Mouse (Mus musculus) hindbrain, embryonic 15.5 days (tissue): ENCODE measurements at regions not wholly inside any gene's neighbourhood (a gene's known extent, or its start where the extent isn't known, plus 50 kb on each side); places are given as distances from the start of the nearest gene placed in this dataset.
"Not testable (repeated sequence)": the region's sequence is repeated elsewhere in the genome, so short reads cannot be mapped to it uniquely, and the experiment has no call there.

Source experiments
- ATAC-seq: fragments of 200-750 bp; cut with Nextera tagmentation; 2 replicates; pipeline ENCODE4 v1.8.0; 2017; ENCODE audit warnings: low read depth, moderate number of reproducible peaks, moderate TSS enrichment; ENCODE audit not compliant: low FRiP score
- H3K27ac ChIP-seq: fragments of 300-500 bp; sonication (generic); replicated peaks from 2 replicates; pipeline ENCODE4 v1.5.1; 2015; ENCODE audit warnings: mild to moderate bottlenecking, inconsistent platforms
- H3K27me3 ChIP-seq: fragments of 300-500 bp; sonication (generic); 2 replicates; pipeline ENCODE4 v1.6.1; 2015; ENCODE audit warnings: control low read depth, inconsistent platforms
- H3K36me3 ChIP-seq: fragments of 300-500 bp; sonication (generic); 2 replicates; pipeline ENCODE4 v1.6.1; 2015; ENCODE audit warnings: control low read depth, inconsistent platforms
- H3K4me1 ChIP-seq: fragments of 300-500 bp; sonication (generic); replicated peaks from 2 replicates; pipeline ENCODE4 v1.6.1; 2015; ENCODE audit warnings: control low read depth, inconsistent platforms
- H3K4me2 ChIP-seq: fragments of 300-500 bp; sonication (generic); 2 replicates; pipeline ENCODE4 v1.6.1; 2015; ENCODE audit warnings: moderate library complexity, mild to moderate bottlenecking, inconsistent platforms
- H3K4me3 ChIP-seq: fragments of 300-500 bp; sonication (generic); 2 replicates; pipeline ENCODE4 v1.5.1; 2015; ENCODE audit warnings: mild to moderate bottlenecking, inconsistent platforms
- H3K9ac ChIP-seq: fragments of 300-500 bp; sonication (generic); 2 replicates; pipeline ENCODE4 v1.6.1; 2015; ENCODE audit warnings: inconsistent platforms
- H3K9me3 ChIP-seq: fragments of 300-500 bp; sonication (generic); 2 replicates; pipeline ENCODE4 v1.6.1; 2016; ENCODE audit warnings: control low read depth, inconsistent platforms
- WGBS: fragments of 180-500 bp; shearing (Covaris S2); methylation state at CpG from one replicate; pipeline ENCODE4 v1.1.7; 2015; 5-methylcytosine and 5-hydroxymethylcytosine counted together

DNA sequence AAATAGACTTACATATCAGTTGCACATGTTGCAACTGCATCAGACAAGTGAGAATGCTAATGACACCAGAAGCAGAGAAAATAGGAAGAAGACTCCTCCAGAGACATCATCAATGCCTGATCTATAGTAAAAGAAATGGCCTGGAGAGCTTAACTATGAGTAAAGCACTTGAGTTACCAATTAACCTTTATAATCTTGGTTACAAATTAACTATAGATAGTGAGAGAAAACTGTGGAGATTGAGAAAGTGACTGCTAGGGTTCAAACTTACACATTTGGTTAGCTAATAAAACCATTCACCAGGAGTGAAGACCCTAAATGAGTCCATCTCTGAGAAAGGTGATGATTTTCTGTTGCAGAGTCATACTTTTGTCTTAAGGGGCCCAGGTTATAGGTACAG, 307.4 kb downstream of the Phex start:
- no peaks in the 10 kb centered on the region for H3K4me1 ChIP-seq
- no peak overlapping the region for H3K9ac ChIP-seq
- H3K27ac ChIP-seq = no peak overlapping the region
- H3K36me3 ChIP-seq = no peaks in the 10 kb centered on the region
- H3K27me3 ChIP-seq = no peaks in the 10 kb centered on the region
- H3K4me2 ChIP-seq = no peak overlapping the region
- H3K4me3 ChIP-seq = no peak overlapping the region
- no peaks in the 10 kb centered on the region for H3K9me3 ChIP-seq
- ATAC-seq = no peak

GRCm38 (mm10) chrX:157080025-157080424, 335.1 kb downstream of the Phex start:
- Histone ChIP-seq H3K27me3 (no peaks in the 10 kb centered on the region), H3K4me2 (no peak overlapping the region), H3K27ac (no peak overlapping the region), H3K9me3 (no peaks in the 10 kb centered on the region), H3K36me3 (no peaks in the 10 kb centered on the region), H3K4me3 (no peak overlapping the region), H3K4me1 (no peaks in the 10 kb centered on the region), H3K9ac (no peak overlapping the region)
- no peak for ATAC-seq

GRCm38 (mm10) chrX:157079606-157080005, 335.5 kb downstream of the Phex start:
- H3K4me1 ChIP-seq = no peaks in the 10 kb centered on the region
- H3K9me3 ChIP-seq = no peaks in the 10 kb centered on the region
- 46% methylated on average over 2 of the region's 2 CpGs for WGBS
- H3K36me3 ChIP-seq = no peaks in the 10 kb centered on the region
- H3K27me3 ChIP-seq = no peaks in the 10 kb centered on the region
- H3K4me3 ChIP-seq = no peak overlapping the region
- no peak for ATAC-seq
- H3K9ac ChIP-seq = no peak overlapping the region
- H3K4me2 ChIP-seq = no peak overlapping the region
- no peak overlapping the region for H3K27ac ChIP-seq

- 80% methylated on average over 5 of the region's 5 CpGs for WGBS
- H3K4me3 ChIP-seq, ATAC-seq: not testable (repeated sequence)
Measured at GRCm38 (mm10) chrX:157078061-157078460, 337.1 kb downstream of the Phex start.

DNA sequence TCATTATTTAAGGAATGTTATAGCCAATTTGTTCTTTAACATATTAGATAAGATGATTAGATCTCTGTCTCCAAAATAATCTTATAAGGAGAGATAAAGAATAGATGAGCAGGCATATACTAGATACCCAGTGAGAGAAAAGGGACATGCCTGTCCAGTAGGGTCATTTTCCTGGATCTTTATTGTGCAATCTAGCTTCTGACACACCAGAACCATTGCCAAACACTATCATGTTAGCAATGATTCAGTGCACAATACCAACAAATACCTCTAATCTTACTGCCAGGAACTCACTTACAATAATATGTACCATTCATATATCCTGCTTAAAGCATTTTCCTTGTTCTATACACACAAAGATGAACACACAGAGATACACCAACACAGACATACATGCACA, 338.9 kb downstream of the Phex start:
- Histone ChIP-seq H3K36me3 (no peaks in the 10 kb centered on the region), H3K4me3 (no peak overlapping the region), H3K4me1 (no peaks in the 10 kb centered on the region)

More at GRCm38 (mm10) chrX:157078061-157078460, 337.1 kb downstream of the Phex start:
- not testable (repeated sequence) for H3K27me3 ChIP-seq, H3K36me3 ChIP-seq, H3K9ac ChIP-seq, H3K27ac ChIP-seq, H3K9me3 ChIP-seq, H3K4me1 ChIP-seq, H3K4me2 ChIP-seq

GRCm38 (mm10) chrX:157051629-157052315, 363.3 kb downstream of the Phex start:
- H3K4me2 ChIP-seq = no peak overlapping the region
- H3K27ac ChIP-seq = peak overlapping the region; percentile 53
- no peak overlapping the region for H3K4me3 ChIP-seq
- H3K9me3 ChIP-seq = no peaks in the 10 kb centered on the region
- no peak overlapping the region for H3K9ac ChIP-seq
- peak; percentile 68; the same call in 1 of the 2 replicates for ATAC-seq
- WGBS = 29% methylated on average over 2 of the region's 2 CpGs
- H3K36me3 ChIP-seq = no peaks in the 10 kb centered on the region
- H3K27me3 ChIP-seq = no peaks in the 10 kb centered on the region
- no peaks in the 10 kb centered on the region; the same call in 1 of the 2 replicates for H3K4me1 ChIP-seq

More for the DNA sequence above, 338.9 kb downstream of the Phex start:
- Histone ChIP-seq H3K9ac (no peak overlapping the region), H3K27me3 (no peaks in the 10 kb centered on the region), H3K4me2 (no peak overlapping the region), H3K27ac (no peak overlapping the region), H3K9me3 (no peaks in the 10 kb centered on the region)
- no peak for ATAC-seq

- no peaks in the 10 kb centered on the region for H3K9me3 ChIP-seq
- H3K9ac ChIP-seq = no peak overlapping the region
- H3K4me1 ChIP-seq = no peaks in the 10 kb centered on the region
- no peak overlapping the region for H3K27ac ChIP-seq
- H3K4me2 ChIP-seq = no peak overlapping the region
- no peak for ATAC-seq
- no peaks in the 10 kb centered on the region for H3K36me3 ChIP-seq
- H3K27me3 ChIP-seq = no peaks in the 10 kb centered on the region
- H3K4me3 ChIP-seq = no peak overlapping the region
Measured at GRCm38 (mm10) chrX:157028913-157029312, 386.2 kb downstream of the Phex start.

DNA sequence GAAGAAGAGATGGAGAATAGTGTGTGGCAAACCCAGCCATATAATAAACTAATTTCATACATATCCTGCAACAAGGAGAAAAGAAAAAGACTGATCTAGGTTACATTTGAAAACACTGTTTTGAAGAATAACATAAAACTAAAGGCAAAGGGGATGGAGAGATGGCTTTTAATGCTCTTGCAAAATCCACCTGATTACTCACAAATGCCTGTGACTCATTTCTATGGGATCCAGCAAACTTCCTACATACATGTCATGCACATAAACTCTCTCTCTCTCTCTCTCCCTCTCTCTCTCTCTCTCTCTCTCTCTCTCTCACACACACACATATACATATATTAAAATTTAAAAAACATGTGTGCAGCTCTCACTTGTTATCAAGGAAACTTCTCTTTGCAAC, 390.8 kb downstream of the Phex start:
- Histone ChIP-seq H3K4me1 (no peaks in the 10 kb centered on the region), H3K27ac (no peak overlapping the region), H3K4me2 (no peak overlapping the region), H3K36me3 (no peaks in the 10 kb centered on the region), H3K27me3 (no peaks in the 10 kb centered on the region), H3K9me3 (no peaks in the 10 kb centered on the region), H3K9ac (no peak overlapping the region), H3K4me3 (no peak overlapping the region)
- no peak for ATAC-seq

DNA sequence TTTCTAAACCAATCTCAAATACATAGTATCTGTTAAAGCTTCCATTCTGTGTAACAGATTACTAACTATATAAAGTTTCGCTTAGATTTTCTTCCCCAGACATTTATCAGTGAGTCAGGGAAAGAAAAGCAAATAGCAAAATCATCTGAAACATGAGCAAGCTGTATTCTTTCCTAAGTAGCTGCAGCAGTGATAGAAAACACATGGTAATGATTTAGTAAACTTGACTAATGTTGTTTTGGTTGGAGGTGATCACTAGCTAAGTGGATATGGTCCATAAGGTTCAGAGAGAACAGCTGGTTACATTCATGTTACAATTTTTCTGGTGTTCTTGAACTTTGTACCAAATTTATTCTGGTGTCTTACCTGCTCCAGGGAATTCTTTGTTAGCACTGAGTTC, 393.3 kb downstream of the Phex start:
- Histone ChIP-seq H3K4me2 (no peak overlapping the region), H3K27me3 (no peaks in the 10 kb centered on the region), H3K4me1 (no peaks in the 10 kb centered on the region), H3K27ac (no peak overlapping the region), H3K4me3 (no peak overlapping the region), H3K9me3 (no peaks in the 10 kb centered on the region), H3K36me3 (no peaks in the 10 kb centered on the region), H3K9ac (no peak overlapping the region)
- 80% methylated on average over 1 of the region's 1 CpGs for WGBS
- no peak for ATAC-seq

DNA sequence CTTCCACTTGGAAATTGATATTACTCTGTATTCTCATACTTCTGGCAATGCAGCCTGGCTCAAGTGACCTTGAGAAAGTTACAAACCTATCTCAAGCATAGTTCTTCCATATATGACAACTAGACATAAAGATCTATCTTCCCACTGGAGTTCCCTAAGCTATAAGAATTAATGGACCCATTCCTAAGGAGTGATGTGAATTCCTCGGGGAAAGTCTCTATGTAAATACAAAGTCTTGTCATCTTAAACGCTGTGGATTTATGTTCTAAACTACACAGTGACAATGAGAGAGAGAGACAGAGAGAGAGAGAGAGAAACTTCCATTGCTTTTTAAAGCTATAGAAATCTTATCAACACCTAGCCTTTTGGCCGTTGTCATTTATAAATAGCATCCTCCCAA, 394.8 kb downstream of the Phex start:
- Histone ChIP-seq H3K4me2 (no peak overlapping the region), H3K9me3 (no peaks in the 10 kb centered on the region), H3K27me3 (no peaks in the 10 kb centered on the region), H3K4me1 (no peaks in the 10 kb centered on the region), H3K27ac (no peak overlapping the region), H3K9ac (no peak overlapping the region), H3K4me3 (no peak overlapping the region), H3K36me3 (no peaks in the 10 kb centered on the region)
- 87% methylated on average over 3 of the region's 3 CpGs for WGBS
- no peak for ATAC-seq

GRCm38 (mm10) chrX:156989986-156990518, 425.1 kb downstream of the Phex start:
- H3K4me1 ChIP-seq = no peaks in the 10 kb centered on the region
- no peak for ATAC-seq
- WGBS = 63% methylated on average over 2 of the region's 2 CpGs
- no peaks in the 10 kb centered on the region for H3K36me3 ChIP-seq
- no peak overlapping the region for H3K4me3 ChIP-seq
- no peaks in the 10 kb centered on the region for H3K9me3 ChIP-seq
- no peak overlapping the region for H3K4me2 ChIP-seq
- no peak overlapping the region for H3K27ac ChIP-seq
- no peak overlapping the region for H3K9ac ChIP-seq
- H3K27me3 ChIP-seq = no peaks in the 10 kb centered on the region

- Histone ChIP-seq H3K9ac (no peak overlapping the region), H3K4me1 (no peaks in the 10 kb centered on the region), H3K9me3 (no peaks in the 10 kb centered on the region), H3K4me3 (no peak overlapping the region), H3K27me3 (no peaks in the 10 kb centered on the region), H3K36me3 (no peaks in the 10 kb centered on the region), H3K27ac (no peak overlapping the region), H3K4me2 (no peak overlapping the region)
- WGBS = 87% methylated on average over 1 of the region's 1 CpGs
- ATAC-seq = no peak
Measured at GRCm38 (mm10) chrX:156947093-156947492, 468.0 kb downstream of the Phex start.

GRCm38 (mm10) chrX:156944223-156944622, 470.9 kb downstream of the Phex start:
- 73% methylated on average over 1 of the region's 1 CpGs for WGBS
- Histone ChIP-seq H3K27ac (no peak overlapping the region), H3K4me1 (no peaks in the 10 kb centered on the region), H3K27me3 (no peaks in the 10 kb centered on the region), H3K9ac (no peak overlapping the region), H3K36me3 (no peaks in the 10 kb centered on the region), H3K9me3 (no peaks in the 10 kb centered on the region), H3K4me2 (no peak overlapping the region), H3K4me3 (no peak overlapping the region)
- ATAC-seq = no peak
